Mouse (Mus musculus): ENCODE data around the gene Vmn1r217.

- TF ChIP-seq MYOD1 (IDR thresholded peaks at IDR 0.05; ENCODE audit: control insufficient read depth, insufficient read length, low read depth), result no peak
- TF ChIP-seq CTCF (IDR thresholded peaks at IDR 0.05; ENCODE audit: control insufficient read depth, insufficient read depth, insufficient read length), result no peak
- no peak for TF ChIP-seq USF1 (IDR thresholded peaks at IDR 0.05; ENCODE audit: low read depth)
- no peak for TF ChIP-seq MAX (IDR thresholded peaks at IDR 0.05)
- no peak for TF ChIP-seq MYOG (IDR thresholded peaks at IDR 0.05; ENCODE audit: control insufficient read depth, extremely low read depth, insufficient read length)
Measured at GRCm38 (mm10) chr13:23067725-23068124, 50.3 kb downstream of the Vmn1r217 start, which contains the start of gene Vmn1r215.
